Mouse (Mus musculus): ENCODE results near the gene Il17rb. TPM values are rescaled to one million over a fixed set of nuclear protein-coding genes. Genes with fewer than 3 reads are reported as not detected.

The Il17rb gene
- polyA plus RNA-seq, 1 experiment from 2014 or later: 0.74 TPM

Other genes starting within 250 kb of the Il17rb start
- gene Selenok, start 40.6 kb downstream of the Il17rb start, polyA plus RNA-seq (2015; fragmentation: Nextera tagmentation; extraction: Ambion mirVana): 255 and 267 TPM in 2 replicates
- gene Actr8, start 30.6 kb downstream of the Il17rb start, polyA plus RNA-seq (2015; fragmentation: Nextera tagmentation; extraction: Ambion mirVana): 51.9 and 55.7 TPM in 2 replicates
- gene Chdh, start 127 bp upstream of the Il17rb start, polyA plus RNA-seq (2015; fragmentation: Nextera tagmentation; extraction: Ambion mirVana): 1.3 and 1.5 TPM in 2 replicates

Measured in intestine, embryonic 15.5 days (tissue).